Mouse (Mus musculus) lung, embryonic 14.5 days (tissue): ENCODE data around the gene Psmd4. TPM values are rescaled to one million over a fixed set of nuclear protein-coding genes. Genes with fewer than 3 reads are reported as not detected.

ENCODE experiments used
- ATAC-seq: fragments of 200-750 bp; cut with Nextera tagmentation; 2 replicates; pipeline ENCODE4 v1.8.0; 2017; ENCODE audit warnings: mild to moderate bottlenecking, moderate TSS enrichment, moderate library complexity; ENCODE audit not compliant: insufficient read depth
- DNase-seq: peaks from one replicate; pipeline ENCODE4 v3.0.0-alpha.2; 2015
- H3K27ac ChIP-seq: fragments of 300-500 bp; sonication (generic); 2 replicates; pipeline ENCODE4 v1.5.1; 2014; ENCODE audit warnings: low read depth, mild to moderate bottlenecking, moderate library complexity
- H3K27me3 ChIP-seq: fragments of 300-500 bp; sonication (generic); 2 replicates; pipeline ENCODE4 v1.6.1; 2014; ENCODE audit warnings: low read length, control low read depth; ENCODE audit not compliant: insufficient read depth
- H3K36me3 ChIP-seq: fragments of 300-500 bp; sonication (generic); 2 replicates; pipeline ENCODE4 v1.6.1; 2014; ENCODE audit warnings: control low read depth; ENCODE audit not compliant: insufficient read depth
- H3K4me1 ChIP-seq: fragments of 300-500 bp; sonication (generic); 2 replicates; pipeline ENCODE4 v1.6.1; 2014; ENCODE audit warnings: antibody characterized with exemption, control low read depth; ENCODE audit not compliant: insufficient read depth
- H3K4me2 ChIP-seq: fragments of 300-500 bp; sonication (generic); 2 replicates; pipeline ENCODE4 v1.6.1; 2014; ENCODE audit warnings: mild to moderate bottlenecking
- H3K4me3 ChIP-seq: fragments of 300-500 bp; sonication (generic); 2 replicates; pipeline ENCODE4 v1.5.1; 2014; ENCODE audit warnings: low read depth, low read length
- H3K9ac ChIP-seq: fragments of 300-500 bp; sonication (generic); 2 replicates; pipeline ENCODE4 v1.6.1; 2014
- H3K9me3 ChIP-seq: fragments of 300-500 bp; sonication (generic); 2 replicates; pipeline ENCODE4 v1.6.1; 2016; ENCODE audit warnings: low read depth, low read length, control low read depth
- CTCF ChIP-seq: IDR thresholded peaks from 2 replicates; pipeline ENCODE4 v1.5.1; 2016; ENCODE audit warnings: antibody characterized with exemption, low read depth
- WGBS: fragments of 180-500 bp; shearing (Covaris S2); extraction: QIAGEN DNeasy Blood & Tissue Kit; methylation state at CpG from one replicate; pipeline ENCODE4 v1.1.7; 2014; 5-methylcytosine and 5-hydroxymethylcytosine counted together
- microRNA-seq: library from miRNA; unstranded; fragments of <30 nt; microRNA quantifications from one replicate; pipeline ENCODE4, GENCODE M21; 2016; ENCODE audit warnings: borderline number of aligned reads
- polyA plus RNA-seq: library from polyadenylated mRNA; unstranded; fragments of >200 nt; fragmentation: Nextera tagmentation; extraction: Ambion mirVana; gene quantifications from 2 replicates; pipeline ENCODE4 v1.2.1, GENCODE M21; 2014

The Psmd4 gene
- polyA plus RNA-seq, 1 experiment from 2014 or later, result 250 TPM

DNA sequence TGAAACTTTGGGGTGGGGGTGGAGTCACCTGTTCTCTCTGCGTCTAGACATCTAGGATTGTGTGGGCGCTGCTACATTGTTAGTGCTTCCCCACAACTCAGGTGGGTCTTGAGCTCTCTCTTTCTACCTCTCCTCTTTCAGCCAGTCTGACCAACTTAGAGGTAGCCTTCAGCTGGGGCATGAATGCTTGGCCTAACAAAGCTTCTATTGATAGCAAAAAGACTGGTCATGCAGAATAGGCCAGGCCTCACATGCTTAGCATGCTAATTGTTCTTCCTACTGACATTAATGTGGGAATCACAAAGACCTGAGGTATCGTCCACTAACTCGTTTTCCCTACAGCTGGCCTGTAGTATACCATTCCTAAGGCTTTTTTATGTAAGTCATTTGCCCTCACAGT, 39.8 kb downstream of the Psmd4 start:
- H3K27me3 ChIP-seq, result no peaks in the 10 kb centered on the region
- H3K36me3 ChIP-seq, result peaks cover 85% of the 10 kb centered on the region
- H3K9me3 ChIP-seq, result no peaks in the 10 kb centered on the region
- TF ChIP-seq CTCF, result no peak
- no peak overlapping the region for H3K27ac ChIP-seq
- WGBS, result 86% methylated on average over 4 of the region's 4 CpGs
- H3K4me3 ChIP-seq, result no peak overlapping the region
- H3K9ac ChIP-seq, result no peak overlapping the region
- DNase-seq (no peak), ATAC-seq (no peak)
- no peak overlapping the region for H3K4me2 ChIP-seq
- no peaks in the 10 kb centered on the region for H3K4me1 ChIP-seq

GRCm38 (mm10) chr3:94996946-94997345, 45.5 kb downstream of the Psmd4 start:
- Histone ChIP-seq H3K4me3 (no peak overlapping the region), H3K27me3 (no peaks in the 10 kb centered on the region), H3K9ac (no peak overlapping the region), H3K4me2 (no peak overlapping the region), H3K36me3 (peaks cover 85% of the 10 kb centered on the region), H3K4me1 (no peaks in the 10 kb centered on the region), H3K9me3 (no peaks in the 10 kb centered on the region), H3K27ac (no peak overlapping the region)
- 35% methylated on average over 2 of the region's 2 CpGs for WGBS
- peak; percentile 93 for DNase-seq
- ATAC-seq, result no peak
- TF ChIP-seq CTCF, result peak; percentile 96

- peaks cover 58% of the 10 kb centered on the region for H3K36me3 ChIP-seq
Measured at GRCm38 (mm10) chr3:94989159-94989761, 53.2 kb downstream of the Psmd4 start.

GRCm38 (mm10) chr3:94987578-94987977, 54.8 kb downstream of the Psmd4 start:
- Histone ChIP-seq H3K4me1 (peaks cover 13% of the 10 kb centered on the region; the same call in 1 of the 2 replicates), H3K4me3 (no peak overlapping the region), H3K27ac (no peak overlapping the region; the same call in 1 of the 2 replicates), H3K4me2 (no peak overlapping the region), H3K9me3 (no peaks in the 10 kb centered on the region), H3K36me3 (peaks cover 59% of the 10 kb centered on the region), H3K9ac (no peak overlapping the region), H3K27me3 (no peaks in the 10 kb centered on the region)
- ATAC-seq, result no peak
- TF ChIP-seq CTCF, result no peak
- no peak for DNase-seq

More at GRCm38 (mm10) chr3:94989159-94989761, 53.2 kb downstream of the Psmd4 start:
- H3K9me3 ChIP-seq, result no peaks in the 10 kb centered on the region
- peak overlapping the region; percentile 83 for H3K27ac ChIP-seq
- no peak overlapping the region for H3K4me3 ChIP-seq
- peak overlapping the region; percentile 32 for H3K4me2 ChIP-seq
- H3K9ac ChIP-seq, result no peak overlapping the region
- 32% methylated on average over 9 of the region's 9 CpGs for WGBS
- H3K4me1 ChIP-seq, result peaks cover 13% of the 10 kb centered on the region; the same call in 1 of the 2 replicates
- H3K27me3 ChIP-seq, result no peaks in the 10 kb centered on the region
- peak; percentile 86 for ATAC-seq
- no peak for TF ChIP-seq CTCF
- DNase-seq, result peak; percentile 82

- H3K9ac ChIP-seq, result no peak overlapping the region
- no peak for DNase-seq
- no peak overlapping the region for H3K4me3 ChIP-seq
- 91% methylated on average over 2 of the region's 2 CpGs for whole genome bisulfite sequencing
- H3K9me3 ChIP-seq, result no peaks in the 10 kb centered on the region
- no peak for ATAC-seq
- peaks cover 13% of the 10 kb centered on the region; the same call in 1 of the 2 replicates for H3K4me1 ChIP-seq
- no peak overlapping the region for H3K27ac ChIP-seq
- no peaks in the 10 kb centered on the region for H3K27me3 ChIP-seq
- no peak overlapping the region for H3K4me2 ChIP-seq
- no peak for TF ChIP-seq CTCF
- peaks cover 64% of the 10 kb centered on the region for H3K36me3 ChIP-seq
Measured at GRCm38 (mm10) chr3:94985513-94985912, 56.9 kb downstream of the Psmd4 start.

DNA sequence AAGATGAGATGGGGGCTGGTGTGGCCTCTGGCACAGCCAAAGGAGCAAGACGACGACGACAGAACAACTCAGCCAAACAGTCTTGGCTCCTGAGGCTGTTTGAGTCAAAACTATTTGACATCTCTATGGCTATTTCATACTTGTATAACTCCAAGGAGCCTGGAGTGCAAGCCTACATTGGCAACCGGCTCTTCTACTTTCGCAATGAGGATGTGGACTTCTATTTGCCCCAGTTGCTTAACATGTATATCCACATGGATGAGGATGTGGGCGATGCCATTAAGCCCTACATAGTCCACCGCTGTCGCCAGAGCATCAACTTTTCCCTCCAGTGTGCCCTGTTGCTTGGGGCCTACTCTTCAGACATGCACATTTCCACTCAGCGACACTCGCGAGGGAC, 58.1 kb downstream of the Psmd4 start:
- H3K9me3 ChIP-seq, result no peaks in the 10 kb centered on the region
- no peak overlapping the region for H3K9ac ChIP-seq
- peaks cover 10% of the 10 kb centered on the region; the same call in 1 of the 2 replicates for H3K4me1 ChIP-seq
- 88% methylated on average over 11 of the region's 11 CpGs for WGBS
- no peak overlapping the region for H3K4me3 ChIP-seq
- H3K27me3 ChIP-seq, result no peaks in the 10 kb centered on the region
- no peak for ATAC-seq
- no peak overlapping the region for H3K4me2 ChIP-seq
- TF ChIP-seq CTCF, result no peak
- H3K27ac ChIP-seq, result no peak overlapping the region
- H3K36me3 ChIP-seq, result peaks cover 67% of the 10 kb centered on the region
- DNase-seq, result no peak

Small RNA genes within 50 kb of the gene (microRNA-seq; reads per million reads assigned to microRNA genes)
- gene Mir7013, result not detected

Other genes starting within 250 kb of the Psmd4 start
- 21.3 and 22.1 TPM in 2 replicates for gene Pogz, start 205.0 kb downstream of the Psmd4 start, polyA plus RNA-seq
- gene Psmb4, start 155.7 kb downstream of the Psmd4 start, polyA plus RNA-seq, result 343 and 370 TPM in 2 replicates
- gene Selenbp1, start 109.6 kb downstream of the Psmd4 start, polyA plus RNA-seq, result 99.1 and 103 TPM in 2 replicates
- gene Rfx5, start 88.5 kb downstream of the Psmd4 start, polyA plus RNA-seq, result 11.8 and 13.1 TPM in 2 replicates
- 24.7 and 25.9 TPM in 2 replicates for gene Pi4kb, start 67.9 kb downstream of the Psmd4 start, polyA plus RNA-seq
- gene Zfp687, start 27.2 kb downstream of the Psmd4 start, polyA plus RNA-seq, result 28.1 and 31.7 TPM in 2 replicates
- gene Pip5k1a, start 64.3 kb upstream of the Psmd4 start, polyA plus RNA-seq, result 12.2 and 13.6 TPM in 2 replicates
- 167 and 170 TPM in 2 replicates for gene Vps72, start 68.4 kb upstream of the Psmd4 start, polyA plus RNA-seq
- 1.2 and 1.9 TPM in 2 replicates for gene Tmod4, start 81.9 kb upstream of the Psmd4 start, polyA plus RNA-seq
- gene Scnm1, start 91.4 kb upstream of the Psmd4 start, polyA plus RNA-seq, result 62.7 and 67.9 TPM in 2 replicates
- 8.2 and 9.4 TPM in 2 replicates for gene Lysmd1, start 91.5 kb upstream of the Psmd4 start, polyA plus RNA-seq
- 3.2 and 4.2 TPM in 2 replicates for gene Tnfaip8l2, start 99.7 kb upstream of the Psmd4 start, polyA plus RNA-seq
- 3.7 and 5.4 TPM in 2 replicates for gene Sema6c, start 117.8 kb upstream of the Psmd4 start, polyA plus RNA-seq
- gene Gabpb2, start 175.3 kb upstream of the Psmd4 start, polyA plus RNA-seq, result 13.4 and 14.4 TPM in 2 replicates
- gene Cdc42se1, start 186.1 kb upstream of the Psmd4 start, polyA plus RNA-seq, result 127 and 131 TPM in 2 replicates
- gene Mllt11, start 189.6 kb upstream of the Psmd4 start, polyA plus RNA-seq, result 15.1 and 16.1 TPM in 2 replicates
- 0.39 and 0.67 TPM in 2 replicates for gene Gm128, start 199.0 kb upstream of the Psmd4 start, polyA plus RNA-seq
- gene Bnipl, start 208.6 kb upstream of the Psmd4 start, polyA plus RNA-seq, result 5.0 and 6.1 TPM in 2 replicates
- gene Mindy1, start 238.7 kb upstream of the Psmd4 start, polyA plus RNA-seq, result 36.5 and 40.0 TPM in 2 replicates
- 20.0 and 23.5 TPM in 2 replicates for gene Prune1, start 239.5 kb upstream of the Psmd4 start, polyA plus RNA-seq